Mouse (Mus musculus): ENCODE results near the gene 4930518I15Rik.
"Not testable (repeated sequence)": the region's sequence is repeated elsewhere in the genome, so short reads cannot be mapped to it uniquely, and the experiment has no call there.

Gene 4930518I15Rik

DNA sequence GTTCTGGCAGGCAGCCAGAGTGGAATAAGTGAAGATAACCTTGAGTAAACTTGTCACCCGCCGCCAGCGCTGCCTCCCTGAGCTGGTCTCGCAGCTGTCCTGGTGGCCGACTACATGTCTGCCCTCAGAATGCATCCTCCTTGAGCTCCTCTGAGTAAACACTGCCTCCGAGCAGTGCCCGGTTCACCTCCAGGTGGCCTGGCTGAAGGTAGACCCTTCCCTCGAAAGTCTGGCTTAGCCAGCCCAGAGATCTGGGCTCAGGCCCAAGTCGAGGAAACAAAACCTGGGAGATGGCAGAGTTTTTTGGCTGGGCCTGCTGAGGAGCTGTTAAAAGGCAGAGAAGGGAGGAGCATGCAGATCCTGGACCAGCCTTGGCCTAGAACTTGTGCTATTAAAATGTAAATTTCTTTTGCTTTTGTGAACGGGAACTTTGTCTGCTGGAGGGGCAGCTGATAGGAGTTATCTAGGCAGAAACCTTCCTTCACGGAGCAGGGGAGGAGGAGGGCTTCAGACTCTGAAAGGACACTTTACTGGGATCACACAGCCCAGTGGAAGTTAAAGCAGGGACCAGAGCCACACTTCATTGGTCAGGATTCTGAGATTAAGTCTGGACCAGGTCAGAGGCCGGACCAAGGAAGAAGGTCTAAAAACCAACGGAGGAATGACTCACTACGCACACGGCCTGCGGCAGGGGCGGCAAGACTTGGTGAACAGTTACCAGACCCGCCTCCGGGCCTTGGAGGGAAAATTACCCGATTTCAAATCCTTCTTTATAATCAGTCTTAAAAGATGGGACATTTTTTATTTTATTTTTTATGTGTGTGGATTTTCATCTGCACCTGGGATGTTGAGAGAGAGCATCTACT is 15.7 kb downstream of the 4930518I15Rik start:
- no peak for DNase-seq

DNA sequence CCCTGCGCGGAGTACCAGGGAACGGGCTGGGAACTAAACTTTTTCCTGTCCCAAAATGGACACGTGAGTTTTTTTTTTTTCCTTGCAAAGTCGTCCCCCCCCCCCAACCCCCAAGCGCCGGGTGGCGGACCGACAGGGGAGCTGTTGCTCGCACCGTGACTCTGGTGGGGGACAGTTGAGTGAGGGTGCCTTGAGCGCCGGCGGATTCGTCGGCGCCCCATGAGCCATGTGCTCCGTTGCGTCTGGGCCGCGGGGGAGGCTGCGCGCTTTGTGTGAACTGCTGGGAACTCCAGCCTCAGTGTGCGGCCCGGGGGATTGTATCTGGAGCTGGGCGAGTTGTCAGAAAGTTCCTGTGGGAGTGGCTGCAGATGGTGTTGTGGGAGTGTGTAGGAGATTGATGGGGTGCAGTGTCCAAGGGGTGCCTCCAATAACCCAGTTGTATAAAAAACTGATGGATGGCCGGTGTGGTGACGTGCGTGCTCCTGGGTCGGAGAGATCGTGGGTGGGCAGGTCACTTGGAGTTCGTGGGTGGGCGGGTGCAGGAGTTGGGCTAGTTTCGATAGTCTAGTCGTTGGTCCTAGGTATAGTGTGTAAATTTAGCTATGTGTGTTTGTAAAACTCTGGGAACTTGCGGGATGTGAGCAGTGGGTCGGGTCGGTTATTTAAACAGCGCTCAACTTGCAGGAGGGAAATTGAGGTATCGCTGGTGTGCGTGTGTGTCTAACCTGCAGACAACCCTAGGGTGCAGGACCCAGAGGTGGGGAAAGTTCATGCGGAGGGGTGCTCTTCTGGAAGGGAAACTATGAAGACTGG is 16.5 kb downstream of the 4930518I15Rik start:
- no peak for DNase-seq

DNA sequence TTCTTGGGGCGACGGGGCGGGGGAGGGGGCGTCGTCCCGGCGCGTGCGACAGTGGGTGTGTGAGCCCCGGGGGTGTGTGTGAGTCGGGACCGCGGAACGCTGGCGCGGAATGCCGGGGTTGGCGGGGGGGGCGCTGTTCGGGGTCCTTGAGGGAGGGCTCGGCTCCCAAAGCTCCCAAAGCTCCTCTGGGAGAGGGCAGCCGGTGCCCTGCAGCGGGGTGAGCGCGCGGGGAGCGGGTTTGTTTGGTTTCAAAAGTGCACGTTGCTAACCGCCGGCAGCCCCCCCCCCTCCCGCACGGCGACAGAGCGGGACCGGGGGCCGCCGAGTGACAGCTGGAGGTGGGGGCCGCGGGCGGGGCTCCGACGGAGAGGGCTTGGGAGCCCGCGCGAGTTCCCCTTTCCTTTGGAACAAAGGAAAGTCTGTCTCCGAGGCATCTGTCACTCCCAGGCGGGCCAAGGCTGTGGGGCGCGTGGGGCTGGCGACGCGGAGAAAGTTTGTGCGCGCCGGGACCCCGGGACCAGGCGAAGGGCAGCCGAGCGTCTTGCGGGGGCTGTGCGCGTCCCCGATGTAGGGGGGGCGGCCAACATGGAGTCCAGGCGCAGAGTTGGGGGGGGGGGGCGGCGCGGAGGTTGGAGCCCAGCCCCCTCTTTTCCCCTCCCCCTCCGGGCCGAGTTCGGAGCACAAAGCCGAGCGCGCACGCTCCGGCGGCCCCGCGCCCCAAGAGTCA is 17.3 kb downstream of the 4930518I15Rik start:
- DNase-seq: no peak

DNA sequence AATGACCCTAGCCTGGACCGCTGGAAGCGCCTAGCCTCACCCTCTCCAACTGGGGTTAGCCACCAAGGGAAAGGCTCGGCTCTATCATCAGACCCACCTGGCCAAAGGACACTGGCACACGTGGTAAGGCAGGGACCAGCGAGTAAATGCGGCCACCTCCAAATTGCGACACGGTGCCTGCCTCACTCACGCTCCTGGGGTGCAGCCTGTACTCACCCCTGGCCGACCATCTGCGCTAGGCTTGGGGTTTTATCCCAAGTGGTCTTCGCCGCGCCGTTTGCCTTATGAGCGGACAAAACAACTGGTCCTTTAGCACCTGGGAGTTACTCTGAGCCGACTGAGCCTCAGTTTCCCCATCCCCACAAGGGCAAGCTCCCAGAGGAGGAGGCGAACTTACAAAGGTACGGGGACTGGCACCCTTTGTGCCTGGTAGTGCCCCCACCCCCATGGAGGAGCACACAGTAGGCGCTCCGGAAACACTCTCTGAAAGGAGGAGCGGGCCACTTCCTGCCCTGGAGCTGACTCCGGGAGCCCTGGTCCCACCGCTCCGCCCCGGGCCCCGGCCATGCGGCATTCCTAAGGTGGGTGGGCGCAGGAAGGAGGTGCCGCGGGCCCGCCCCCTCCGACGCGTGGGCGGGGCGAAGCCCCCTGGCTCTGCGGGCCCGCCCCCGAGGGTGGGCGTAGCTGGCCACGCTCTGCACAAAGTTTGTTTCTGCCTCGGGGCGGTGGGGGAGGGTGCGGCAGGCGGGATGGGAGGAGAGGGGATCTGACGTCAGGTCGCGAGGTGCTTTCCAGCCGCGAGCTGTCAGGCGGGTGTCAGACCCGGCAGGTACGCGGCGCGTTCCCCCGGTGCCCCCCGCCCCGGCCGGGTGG is 18.2 kb downstream of the 4930518I15Rik start, which contains the start of gene Tgif2:
Tgif2 (plus strand) TSS at position 689 of the 873 bp plus-strand sequence.
- no peak for DNase-seq

DNA sequence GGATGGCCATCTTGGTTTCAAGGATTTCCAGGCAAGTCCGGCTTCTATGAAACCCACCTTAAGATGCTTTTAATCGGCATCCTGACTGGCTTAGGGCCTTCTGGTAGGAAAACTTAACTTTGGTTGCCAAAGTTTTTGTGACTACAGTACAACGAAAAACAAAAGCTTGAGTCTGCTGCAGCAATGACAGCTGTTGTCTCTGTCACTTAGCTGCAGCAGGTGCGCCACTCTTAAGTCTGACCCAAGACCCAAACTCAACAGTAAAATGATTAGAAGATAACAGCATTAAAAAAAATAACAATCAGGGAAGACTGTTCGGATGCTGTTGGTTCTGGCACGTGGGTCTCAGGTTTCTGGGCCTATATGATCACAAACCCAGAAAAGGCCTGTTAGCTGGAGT is 18.9 kb downstream of the 4930518I15Rik start:
- no peak for DNase-seq

DNA sequence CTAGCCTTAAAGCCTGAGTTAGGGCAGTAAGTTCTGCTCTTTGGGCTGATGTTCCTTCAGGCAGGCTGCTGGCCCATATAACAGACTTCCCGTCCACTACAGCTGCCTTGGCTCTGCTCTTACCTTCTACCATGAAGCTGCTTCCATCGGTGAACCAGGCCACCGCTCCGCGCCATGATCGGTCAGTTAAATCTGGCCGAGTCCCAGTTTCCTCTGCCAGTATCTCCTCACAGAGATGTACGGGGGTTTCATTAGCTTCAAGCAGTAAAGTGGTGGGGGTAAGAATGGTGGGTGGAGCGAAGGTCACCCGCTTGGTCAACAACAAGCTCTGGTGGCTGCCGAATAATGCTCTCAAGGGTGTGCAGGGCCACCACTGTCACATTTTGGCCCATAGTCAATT is 23.4 kb downstream of the 4930518I15Rik start:
- no peak for DNase-seq

DNA sequence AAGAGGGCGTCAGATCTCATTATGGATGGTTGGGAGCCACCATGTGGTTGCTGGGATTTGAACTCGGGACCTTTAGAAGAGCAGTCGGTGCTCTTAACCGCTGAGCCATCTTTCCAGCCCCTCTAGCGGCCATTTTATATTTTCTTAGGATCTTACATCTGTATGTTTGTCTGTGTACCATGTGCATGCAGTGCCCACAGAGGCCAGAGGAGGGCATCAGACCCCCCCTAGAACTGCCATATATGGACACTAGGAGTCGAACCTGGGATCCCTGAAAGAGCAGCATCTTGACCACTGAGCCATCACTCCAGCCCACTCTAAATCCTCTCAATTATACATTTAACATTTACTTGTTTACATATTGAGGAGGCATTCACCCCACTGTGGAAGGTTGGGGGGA is 32.6 kb downstream of the 4930518I15Rik start:
- DNase-seq: not testable (repeated sequence)

DNA sequence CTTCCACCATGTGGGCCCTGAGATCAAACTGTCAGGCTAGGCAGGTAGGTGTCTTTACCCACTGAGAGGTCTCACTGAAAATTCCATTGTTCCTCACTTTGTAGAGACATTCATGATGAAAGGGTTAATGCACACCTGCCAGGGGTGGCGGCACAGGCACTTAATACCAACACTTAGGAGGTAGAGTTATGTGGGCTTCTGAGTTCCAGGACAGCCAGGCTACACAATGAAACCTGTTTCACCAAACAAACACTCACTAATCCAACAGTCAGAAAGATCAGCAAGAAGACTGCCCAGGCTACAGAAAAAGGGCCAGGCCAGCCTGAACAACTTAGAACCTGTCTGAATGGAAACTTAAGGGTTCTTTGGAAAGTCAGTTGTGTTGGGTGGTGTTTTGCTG is 41.6 kb downstream of the 4930518I15Rik start:
- DNase-seq: no peak

DNA sequence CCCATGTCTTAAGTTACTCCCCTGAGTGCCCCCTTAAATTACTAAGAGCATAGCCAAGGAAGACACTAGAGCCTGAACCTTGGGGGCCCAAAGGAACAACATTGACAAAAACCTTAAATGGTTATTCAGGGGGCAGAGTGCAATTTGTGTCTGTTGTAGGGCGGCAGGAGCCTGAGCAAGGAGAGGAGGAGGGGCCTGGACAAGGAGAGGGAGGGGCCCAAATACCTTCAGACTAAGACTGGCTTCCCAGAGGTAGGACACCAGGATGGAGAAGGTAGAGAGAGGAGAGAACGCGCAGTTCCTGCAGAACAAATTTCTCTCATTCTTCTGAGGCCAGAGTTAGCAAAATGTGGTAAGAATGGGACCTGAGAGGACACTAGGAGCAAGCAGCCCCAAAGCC is 42.3 kb downstream of the 4930518I15Rik start:
- DNase-seq: no peak

DNA sequence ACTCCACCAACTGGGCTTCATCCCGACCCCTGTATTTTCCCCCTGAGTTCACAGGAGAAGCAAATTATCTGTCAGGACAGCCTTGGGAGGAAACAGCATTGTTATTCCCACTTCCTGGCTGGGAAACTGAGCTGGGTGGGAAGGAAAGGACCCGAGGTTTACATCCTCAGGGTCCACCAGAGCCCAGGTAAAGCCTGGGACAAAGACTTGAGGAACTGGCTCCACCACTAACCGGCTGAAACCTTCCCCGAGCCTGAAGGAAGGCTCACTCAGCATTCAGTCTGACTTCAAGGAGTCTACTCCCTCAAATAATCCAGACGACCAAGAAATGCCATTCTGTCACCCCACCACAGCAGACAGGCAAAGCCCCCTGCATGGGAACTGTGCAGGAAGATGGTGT is 42.9 kb downstream of the 4930518I15Rik start:
- DNase-seq: no peak

DNA sequence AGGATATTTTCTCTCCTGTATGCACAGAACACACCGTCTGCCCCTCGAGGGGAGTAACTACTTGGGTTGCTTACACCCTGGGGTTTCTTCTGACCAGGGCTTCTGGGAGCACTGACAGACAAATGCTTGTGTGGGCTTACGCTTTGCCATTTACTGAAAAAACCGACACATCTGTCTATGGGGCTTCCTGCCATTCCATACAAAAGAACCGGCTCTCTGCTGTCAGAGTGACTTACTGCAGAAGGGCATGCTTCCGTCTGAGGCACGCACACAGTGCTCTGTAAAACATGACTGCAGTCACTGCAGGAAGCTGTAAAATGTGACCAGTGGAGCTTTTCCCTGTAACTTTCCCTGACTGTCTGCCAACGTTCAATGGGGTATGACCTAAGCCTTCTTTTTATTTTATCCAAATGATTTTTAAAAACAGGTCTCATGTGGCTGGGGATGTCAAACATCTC is 43.4 kb downstream of the 4930518I15Rik start:
- DNase-seq: no peak

DNA sequence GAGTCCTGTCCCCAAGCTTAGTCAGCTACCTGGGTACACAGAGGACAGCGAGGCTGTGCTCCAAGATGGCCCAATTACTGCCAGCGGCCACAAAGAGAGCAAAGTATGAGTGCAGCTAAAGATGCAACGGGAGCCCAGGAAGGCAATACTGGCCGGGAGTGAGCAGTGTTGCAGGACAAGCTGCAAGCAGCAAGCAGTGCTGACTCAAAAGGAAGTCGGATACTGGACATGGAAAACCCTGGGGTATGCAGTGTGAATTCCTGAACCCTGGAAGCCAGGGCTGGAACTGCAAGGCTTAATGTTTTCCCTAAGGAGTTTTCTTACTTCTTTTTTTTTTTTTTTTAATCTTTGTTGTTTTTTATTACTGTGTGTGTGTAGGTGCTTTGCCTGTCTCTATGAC is 46.2 kb downstream of the 4930518I15Rik start:
- DNase-seq: no peak

DNA sequence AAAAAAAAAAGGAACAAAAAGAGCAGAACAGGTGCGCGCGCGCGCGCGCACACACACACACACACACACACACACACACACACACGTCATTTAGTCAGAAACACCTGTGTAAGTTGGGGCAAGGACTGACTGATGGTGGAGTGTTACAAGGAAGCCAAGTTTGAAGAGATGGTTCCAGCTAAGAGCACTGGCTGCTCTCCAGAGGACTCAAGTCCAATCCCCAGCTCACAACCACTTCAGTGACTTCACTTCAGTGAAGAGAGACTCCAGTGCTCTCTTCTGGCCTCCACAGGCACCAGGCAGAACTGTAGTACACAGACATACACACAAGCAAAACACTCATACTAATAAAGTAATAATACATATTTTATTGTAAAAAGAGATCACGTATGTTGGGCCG is 47.0 kb downstream of the 4930518I15Rik start:
- no peak for DNase-seq

DNA sequence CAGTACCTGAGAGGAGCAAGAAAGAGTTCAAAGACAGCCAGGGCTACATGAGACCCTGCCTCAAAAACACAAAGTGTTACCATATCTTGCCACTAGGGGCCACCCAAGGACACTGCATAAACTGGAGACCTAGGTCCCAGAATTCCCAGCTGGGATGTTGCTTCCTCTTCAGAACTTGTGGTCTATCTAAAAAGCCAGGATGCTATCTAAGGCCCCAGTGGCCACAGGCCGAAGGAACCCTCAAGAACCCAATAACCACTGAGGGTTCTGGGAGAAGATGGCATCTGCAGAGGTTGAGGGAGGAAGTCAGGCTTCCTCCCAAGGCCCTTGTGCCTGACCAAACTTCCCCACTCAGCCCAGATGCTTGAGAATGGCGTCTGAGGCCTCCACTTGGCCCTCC is 48.2 kb downstream of the 4930518I15Rik start:
- peak; percentile 46 for DNase-seq

DNA sequence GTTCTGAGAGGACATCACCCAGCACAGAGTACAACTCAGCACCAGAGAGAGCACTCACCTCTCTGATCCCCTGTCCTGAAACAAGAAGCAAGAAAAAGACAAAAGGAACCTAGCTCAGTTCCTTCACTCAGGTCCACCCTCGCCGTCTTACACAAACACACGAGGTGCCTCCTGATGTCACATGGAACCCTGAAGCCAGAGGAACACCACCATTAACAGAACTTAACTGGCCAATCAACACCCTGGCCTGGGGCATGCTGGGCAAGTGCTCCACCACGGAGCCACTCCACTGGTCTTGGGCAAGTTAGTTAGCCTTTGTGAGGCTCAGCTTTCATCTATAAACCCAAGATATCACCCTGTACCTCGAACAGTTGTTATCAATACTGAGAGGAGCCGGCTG is 50.9 kb downstream of the 4930518I15Rik start:
- no peak for DNase-seq
